Mouse (Mus musculus) heart, postnatal 25 days (tissue): Measurements from ENCODE around the gene Il1rapl2. TPM values are rescaled to one million over a fixed set of nuclear protein-coding genes. Genes with fewer than 3 reads are reported as not detected.
"Not testable (repeated sequence)": the region's sequence is repeated elsewhere in the genome, so short reads cannot be mapped to it uniquely, and the experiment has no call there.

Experiments used
- DNase-seq: peaks from one replicate; pipeline ENCODE4 v3.0.0; 2022; ENCODE audit warnings: low spot score
- intact Hi-C: fragments of 180-260 bp; cut with DNase I; formaldehyde crosslinking; loops from one replicate; pipeline ENCODE4 v1.15.1; 2025
- total RNA-seq, 2 experiments: library from RNA; stranded (reverse); gene quantifications; 2 replicates each; pipeline ENCODE4 v1.2.3; 2021

The Il1rapl2 gene
- total RNA-seq, 2 experiments from 2014 or later: not detected

DNA sequence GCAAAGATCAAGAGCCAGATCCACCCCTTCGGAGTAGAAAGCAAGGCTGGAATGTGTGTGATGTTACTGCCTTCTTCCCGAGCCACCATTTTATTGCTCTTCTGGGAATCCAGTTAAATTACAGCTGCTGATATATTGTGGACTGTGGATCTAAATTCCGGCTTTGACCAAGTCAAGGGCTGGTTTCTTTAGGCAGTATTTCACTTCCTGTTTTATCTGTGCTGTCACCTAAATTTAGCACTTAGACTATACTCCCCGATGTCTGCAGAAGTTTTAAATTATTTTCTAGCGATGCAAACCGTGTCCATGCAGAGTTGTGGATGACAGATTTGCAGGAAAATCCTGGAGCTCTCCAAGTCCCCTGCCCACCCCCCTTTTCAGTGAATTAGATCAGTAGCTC is 533.5 kb downstream of the Il1rapl2 start:
- intact Hi-C loops: no loop called here
- no peak for DNase-seq

DNA sequence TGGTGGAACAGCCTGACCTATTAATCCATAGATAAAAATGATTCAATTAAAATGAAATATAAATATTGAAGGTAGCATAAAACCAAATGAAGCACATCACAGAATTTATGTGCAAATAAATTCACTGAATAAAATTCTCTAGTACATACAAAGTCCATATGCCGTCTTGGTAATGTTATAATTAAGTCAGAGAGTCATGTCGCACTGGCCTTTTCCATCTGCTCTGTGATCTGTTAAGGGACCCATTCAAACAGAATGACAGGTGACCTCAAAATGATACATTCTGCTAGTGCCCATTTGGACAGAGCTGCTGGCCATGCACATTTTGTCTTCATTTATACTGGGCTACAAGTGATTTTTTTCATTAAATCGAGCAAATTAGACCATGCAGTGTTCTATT is 534.3 kb downstream of the Il1rapl2 start:
- DNase-seq: no peak
- intact Hi-C loops: no loop called here

DNA sequence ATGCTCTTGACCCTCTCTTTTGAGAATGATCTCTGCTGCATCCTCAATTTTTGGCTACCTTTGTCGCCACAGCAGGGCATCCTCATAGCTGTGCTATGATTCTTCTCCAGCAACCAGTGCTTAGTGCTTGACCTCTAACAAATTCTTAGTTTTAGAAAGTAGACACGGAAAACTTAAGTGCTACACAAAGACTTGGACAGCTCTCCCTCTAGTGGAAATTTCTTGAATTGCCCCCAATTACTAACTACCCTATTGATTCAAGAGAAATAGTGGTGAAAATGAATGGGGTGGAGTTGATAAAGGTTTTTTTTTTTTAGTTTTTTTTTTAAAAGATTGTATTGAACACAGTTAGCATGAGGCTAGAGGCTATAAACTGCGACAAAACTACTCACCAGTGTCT is 599.7 kb downstream of the Il1rapl2 start:
- intact Hi-C loops: no loop called here
- DNase-seq: no peak

DNA sequence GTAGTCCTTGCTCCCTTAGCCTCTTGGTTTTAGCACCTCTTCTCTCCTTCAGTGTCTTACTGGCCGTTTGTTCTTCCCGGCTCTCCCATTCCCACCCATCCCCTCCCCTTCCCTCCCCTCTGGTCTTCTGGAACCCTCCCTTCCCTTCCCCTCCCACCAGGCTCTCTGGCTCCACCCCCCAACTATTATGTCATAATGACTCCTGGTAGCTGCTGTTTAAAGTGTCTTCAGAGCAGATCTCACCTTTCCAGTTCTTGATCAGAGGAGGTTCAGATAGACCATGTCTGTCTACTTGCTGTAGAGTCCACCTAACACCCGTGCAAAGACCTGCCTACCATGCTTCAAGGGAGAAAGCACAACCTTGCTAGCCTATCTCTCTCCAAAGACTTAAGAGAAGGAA is 639.1 kb downstream of the Il1rapl2 start, which contains the start of gene Tex13a:
Gene Tex13a, minus strand, starts transcription at position 101 of the 400 bp plus-strand sequence.
- DNase-seq: no peak
- intact Hi-C loops: no loop called here

DNA sequence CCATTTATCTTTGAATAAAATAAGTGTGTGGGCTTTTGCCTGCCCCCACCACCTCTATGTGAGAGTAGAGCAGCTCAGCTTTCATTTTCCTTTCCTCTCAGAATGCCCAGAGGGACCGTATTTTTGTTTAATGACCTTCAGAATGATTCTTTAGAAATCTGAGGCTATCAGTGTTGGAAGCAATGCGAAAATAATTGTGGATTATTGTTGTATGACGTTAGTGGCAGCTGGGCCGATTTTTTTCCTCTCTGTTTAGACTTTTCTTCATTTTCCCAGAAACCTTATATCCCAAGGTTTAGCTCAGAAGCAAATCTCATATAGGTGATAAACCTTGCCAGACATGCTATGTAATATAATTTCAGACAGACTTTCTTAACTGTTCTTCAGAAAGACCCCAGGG is 664.2 kb downstream of the Il1rapl2 start:
- intact Hi-C loops: no loop called here

DNA sequence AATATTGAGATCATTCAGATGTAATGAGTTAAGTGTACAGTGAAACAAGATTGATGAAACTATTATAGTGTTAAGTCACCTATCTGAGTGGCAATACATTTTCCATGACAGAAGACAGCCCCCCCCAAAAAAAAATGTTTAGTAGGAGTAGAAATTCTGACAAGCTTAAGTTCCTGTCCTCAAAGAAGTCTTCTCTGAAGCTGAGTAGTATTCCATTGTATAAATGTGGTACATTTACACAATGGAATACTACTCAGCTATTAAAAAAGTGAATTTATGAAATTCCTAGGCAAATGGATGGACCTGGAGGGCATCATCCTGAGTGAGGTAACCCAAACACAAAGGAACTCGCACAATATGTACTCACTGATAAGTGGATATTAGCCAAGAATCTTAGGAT is 778.3 kb downstream of the Il1rapl2 start:
- intact Hi-C loops, DNase-seq: not testable (repeated sequence)

More for the DNA sequence above, 664.2 kb downstream of the Il1rapl2 start:
- no peak for DNase-seq

DNA sequence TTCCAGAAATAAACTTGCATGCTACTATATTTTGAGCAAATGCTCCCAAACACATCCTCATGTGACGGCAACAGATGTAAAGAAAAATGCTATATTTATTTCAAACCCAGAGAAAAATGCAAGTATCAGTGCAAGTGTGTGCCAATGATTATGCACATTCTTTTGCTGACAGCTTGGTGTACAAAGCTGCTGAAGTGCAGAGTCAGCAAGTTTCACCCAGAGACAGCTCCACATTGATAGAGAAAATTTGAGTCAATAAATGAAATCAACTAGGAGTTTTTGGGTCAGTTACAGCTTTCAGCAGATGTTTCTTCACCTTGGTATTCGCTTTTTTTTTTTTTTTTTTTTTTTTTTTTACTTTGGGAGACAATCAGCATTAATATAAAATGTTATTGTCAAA is 863.4 kb downstream of the Il1rapl2 start:
- no peak for DNase-seq
- intact Hi-C loops: no loop called here

DNA sequence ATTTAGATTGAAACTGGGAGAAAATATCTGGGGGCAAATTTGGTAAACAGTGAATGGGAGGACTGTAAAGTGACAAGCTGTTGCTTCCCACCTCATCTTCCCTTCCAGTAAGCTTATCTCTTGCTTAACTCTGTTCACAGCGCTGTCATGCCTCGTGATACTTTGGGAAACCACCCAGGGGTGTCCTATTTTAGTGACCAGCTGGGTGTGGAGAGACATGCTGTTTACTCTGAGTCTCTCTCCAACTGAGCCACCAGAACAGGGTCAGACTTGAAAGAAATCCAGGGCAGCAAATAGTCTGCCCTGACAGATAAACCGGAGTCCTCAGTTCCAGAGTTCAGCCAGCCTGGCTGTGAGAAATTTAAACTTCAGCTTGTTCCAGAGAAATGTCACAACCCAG is 867.5 kb downstream of the Il1rapl2 start:
- intact Hi-C loops: loop anchor here (5.0 kb wide), 1 partner anchor 129 kb away; no protein-coding TSS in a partner anchor
- peak; percentile 3 for DNase-seq

DNA sequence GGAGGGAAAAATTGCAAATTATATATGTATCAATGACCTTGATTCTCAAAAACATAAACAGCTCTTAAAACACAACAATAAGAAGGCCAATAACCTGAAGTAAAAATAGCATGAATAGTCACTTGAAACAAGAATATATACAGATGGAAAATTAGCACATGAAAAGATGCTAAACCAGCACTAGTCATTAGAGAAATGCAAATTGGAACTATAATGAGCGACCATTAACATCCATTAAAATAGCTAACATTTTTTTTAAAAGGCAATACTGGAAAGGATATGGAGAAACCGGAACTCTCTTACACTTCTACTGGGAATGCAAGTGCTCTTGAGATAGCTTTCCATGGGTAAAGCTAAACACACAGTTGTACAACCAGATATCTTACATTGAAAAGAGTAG is 879.4 kb downstream of the Il1rapl2 start:
- intact Hi-C loops: no loop called here
- no peak for DNase-seq

DNA sequence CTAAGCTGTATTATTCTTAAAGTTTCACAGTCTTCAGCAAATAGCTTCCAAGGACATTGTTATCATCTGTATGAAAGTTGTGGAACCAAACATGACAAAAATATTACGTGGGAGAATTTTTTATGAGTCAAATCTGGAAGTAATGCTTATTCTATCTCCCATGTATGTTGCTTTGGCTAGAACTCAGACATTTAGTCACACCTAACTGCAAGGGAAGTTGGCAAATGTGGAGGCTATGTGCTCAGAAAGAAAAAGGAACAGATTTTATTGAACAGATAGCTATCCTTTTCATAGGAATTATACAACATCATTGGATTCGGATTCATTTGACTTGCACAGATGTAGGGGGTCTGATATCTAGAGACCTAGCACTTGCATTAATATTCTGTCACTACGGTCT is 908.1 kb downstream of the Il1rapl2 start:
- no peak for DNase-seq
- intact Hi-C loops: no loop called here

DNA sequence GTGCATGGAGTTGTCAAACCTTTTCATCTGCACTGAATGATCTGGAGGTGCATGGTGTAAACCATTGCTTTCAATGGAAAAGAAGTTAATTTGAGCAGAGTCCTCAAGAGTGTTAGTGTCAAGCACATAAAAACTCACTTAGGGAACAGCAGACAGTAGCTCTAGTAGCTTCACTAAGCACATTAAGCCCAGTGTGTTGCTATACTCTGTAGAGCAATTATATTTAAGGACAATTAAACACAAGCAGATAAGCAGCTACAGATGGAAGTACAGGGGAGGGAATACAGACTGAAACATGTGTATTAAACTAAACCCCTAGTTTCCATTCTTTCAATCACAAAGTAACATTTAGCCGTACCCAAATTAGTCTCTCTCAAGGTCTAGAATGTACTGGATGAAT is 930.1 kb downstream of the Il1rapl2 start:
- DNase-seq: no peak
- intact Hi-C loops: no loop called here

DNA sequence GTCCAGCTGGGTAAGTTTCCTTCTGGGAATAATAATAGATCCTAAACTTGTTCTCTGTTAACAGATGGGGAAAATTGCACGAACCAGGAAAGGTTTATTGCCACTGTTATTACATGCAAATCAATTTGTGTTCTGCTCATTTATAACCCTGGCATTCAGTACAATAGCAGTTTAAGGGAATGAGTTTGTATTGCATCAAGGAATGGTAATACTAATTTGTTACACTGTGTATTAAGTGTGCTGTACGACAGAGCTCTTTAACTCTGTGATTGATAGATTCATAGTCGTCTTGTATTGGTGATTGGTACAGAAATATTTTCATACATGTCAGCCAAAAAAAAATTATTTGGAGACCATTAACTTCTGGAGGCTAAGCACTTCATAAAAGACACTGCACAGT is 934.6 kb downstream of the Il1rapl2 start:
- no peak for DNase-seq
- intact Hi-C loops: no loop called here

DNA sequence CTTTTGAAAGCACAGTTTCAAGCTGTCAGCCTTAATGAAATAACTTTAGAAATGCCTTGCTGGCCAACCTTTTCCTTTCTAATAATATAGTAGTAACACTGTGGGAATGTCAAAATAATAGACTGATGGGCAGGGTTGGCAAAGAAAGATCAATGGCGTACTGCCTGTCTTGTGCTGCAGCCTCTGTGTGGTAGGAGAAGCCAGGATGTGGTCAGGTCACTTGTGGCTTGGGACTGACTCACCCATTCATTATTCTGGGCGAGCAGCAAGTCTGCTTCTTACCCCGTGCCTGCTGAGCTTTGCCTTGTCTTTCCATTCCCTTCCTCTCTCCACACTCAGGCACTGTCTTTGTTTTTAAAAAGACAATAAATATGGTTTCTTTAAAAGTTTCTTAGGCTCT is 1049.7 kb downstream of the Il1rapl2 start:
- DNase-seq: no peak
- intact Hi-C loops: no loop called here

DNA sequence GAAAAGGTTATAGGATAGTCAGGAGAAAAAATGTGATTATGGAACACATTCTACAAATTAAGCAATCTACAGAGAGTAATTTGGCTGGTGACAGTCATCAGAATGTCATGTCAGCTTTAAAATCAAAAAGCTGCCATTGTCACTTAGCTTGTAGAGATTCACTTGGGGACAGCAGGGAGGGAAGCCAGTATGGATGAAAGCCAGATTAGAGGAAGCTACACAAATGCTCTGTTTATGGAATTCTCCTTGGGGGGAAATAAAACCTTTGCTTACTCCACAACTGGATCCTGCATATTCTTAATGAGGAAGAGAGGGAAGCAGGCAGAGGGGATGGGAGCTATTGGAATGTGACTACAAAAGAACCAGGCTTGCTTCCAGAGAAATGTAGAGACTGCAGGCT is 1054.9 kb downstream of the Il1rapl2 start:
- DNase-seq: no peak
- intact Hi-C loops: no loop called here

DNA sequence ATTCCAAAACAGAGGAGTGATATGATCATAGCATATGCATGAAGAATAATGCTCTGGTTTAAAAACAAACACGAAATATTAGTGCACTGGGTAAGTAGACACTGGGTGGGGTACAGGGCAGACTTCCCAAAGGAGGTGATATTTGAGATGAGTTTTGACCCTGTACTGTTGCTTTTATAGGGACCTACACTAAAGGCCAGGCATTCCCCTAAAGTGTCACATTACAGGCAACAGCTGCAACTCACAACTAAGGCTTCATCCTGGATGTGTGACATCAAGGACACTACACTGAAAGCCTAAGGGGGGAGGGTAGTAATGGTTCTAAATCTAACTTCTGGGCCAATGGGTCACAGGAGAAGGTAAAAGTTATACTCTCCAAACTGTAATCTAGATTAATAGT is 1152.0 kb downstream of the Il1rapl2 start:
- intact Hi-C loops: no loop called here
- DNase-seq: no peak

DNA sequence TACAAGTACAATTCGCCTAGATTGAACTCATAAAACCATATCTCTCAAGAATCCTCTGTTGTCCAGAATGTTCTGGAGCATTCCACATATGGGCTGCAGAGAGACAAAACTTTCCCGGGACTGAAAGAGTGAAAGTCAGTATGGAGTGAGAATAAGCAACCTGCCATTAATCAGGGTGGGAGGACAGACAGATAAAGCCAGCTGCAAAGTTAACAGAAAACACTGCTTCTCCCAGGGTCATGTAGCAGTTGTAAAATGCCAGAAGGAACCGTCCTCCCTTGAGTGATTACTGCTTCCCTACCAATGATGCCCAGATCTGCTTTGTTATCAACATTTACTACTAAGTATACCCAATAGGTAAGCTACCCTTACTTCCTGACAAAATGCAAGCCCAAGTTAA is 1230.5 kb downstream of the Il1rapl2 start:
- intact Hi-C loops: no loop called here
- no peak for DNase-seq

DNA sequence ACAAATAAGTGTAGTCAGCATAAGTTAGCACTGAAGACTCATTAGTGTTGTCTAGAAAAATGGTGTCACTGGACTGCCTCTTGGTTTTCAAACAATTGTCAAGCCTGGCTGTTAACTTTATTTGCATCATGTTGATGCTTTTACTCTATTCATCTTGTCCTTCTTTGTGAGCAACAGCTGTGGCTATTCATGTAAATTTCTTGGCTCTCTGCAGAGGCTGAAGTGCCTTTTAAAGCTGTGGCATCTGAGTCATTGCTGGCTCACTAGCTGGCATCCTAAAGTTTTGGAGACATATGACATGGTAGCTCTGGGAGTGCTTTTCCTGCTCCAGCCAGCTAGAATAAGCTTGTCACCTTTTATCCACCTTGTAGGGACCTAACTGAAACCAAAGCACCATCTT is 1261.5 kb downstream of the Il1rapl2 start:
- intact Hi-C loops: no loop called here
- DNase-seq: no peak

DNA sequence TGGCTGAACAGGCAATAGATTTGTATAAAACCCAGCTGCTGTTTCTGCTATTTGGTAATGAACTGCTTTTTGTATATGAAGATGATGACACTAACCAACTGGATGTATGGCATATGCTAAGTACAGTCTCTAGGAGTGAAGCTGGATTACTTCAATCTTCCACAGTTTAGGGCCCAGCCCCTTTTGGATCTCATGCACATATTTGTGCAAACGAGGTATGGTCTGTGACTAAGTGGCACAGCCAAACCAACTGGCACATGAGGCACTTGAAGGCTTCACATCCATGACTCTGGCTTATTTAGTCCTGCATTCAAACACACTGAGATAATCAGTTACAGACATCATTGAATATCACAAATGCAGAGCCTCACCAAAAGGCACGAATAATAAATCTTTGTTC is 1263.5 kb downstream of the Il1rapl2 start:
- DNase-seq: no peak
- intact Hi-C loops: no loop called here

DNA sequence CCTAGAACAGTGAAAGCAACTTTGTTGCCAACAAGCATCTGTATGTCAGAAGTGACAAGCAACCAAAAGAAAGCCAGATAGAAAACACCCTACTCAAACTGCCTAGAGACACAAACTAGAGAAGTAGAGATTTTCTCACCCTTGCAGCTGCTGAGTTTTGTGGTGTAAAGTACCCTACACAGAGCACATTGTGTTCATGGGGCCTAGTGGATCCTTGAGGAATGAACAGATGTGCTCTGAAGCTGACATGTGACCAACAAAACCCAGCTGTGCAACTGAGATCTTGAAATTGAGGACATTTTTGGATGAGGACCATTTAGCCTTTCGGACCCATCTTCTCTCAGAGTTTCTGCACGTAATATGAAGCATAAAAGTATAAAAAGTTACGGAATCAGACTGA is 1268.0 kb downstream of the Il1rapl2 start:
- no peak for DNase-seq
- intact Hi-C loops: no loop called here
